Mouse (Mus musculus) heart, embryonic 14.5 days (tissue): ENCODE data around the gene Sgcd. TPM values are rescaled to one million over a fixed set of nuclear protein-coding genes. Genes with fewer than 3 reads are reported as not detected.
"Not testable (repeated sequence)": the region's sequence is repeated elsewhere in the genome, so short reads cannot be mapped to it uniquely, and the experiment has no call there.

Experiments used
- ATAC-seq: fragments of 200-750 bp; cut with Nextera tagmentation; 2 replicates; pipeline ENCODE4 v1.8.0; 2017; ENCODE audit warnings: low read depth, moderate TSS enrichment; ENCODE audit not compliant: insufficient number of reproducible peaks, insufficient read depth, low FRiP score
- H3K27ac ChIP-seq, 2 experiments: fragments of 200-500 bp in 1 of 2; fragments of 300-500 bp in 1 of 2; sonication (generic) in 1 of 2; replicated peaks in 1 of 2; 2 replicates each; pipeline ENCODE4 v1.5.1; 2012 to 2014; ENCODE audit warnings: low read depth in 2 of 2, low read length in 2 of 2, control low read depth in 1 of 2, mild to moderate bottlenecking in 1 of 2, mixed read lengths in 1 of 2; ENCODE audit not compliant: control insufficient read depth in 1 of 2, insufficient read depth in 1 of 2
- H3K27me3 ChIP-seq: fragments of 300-500 bp; sonication (generic); 2 replicates; pipeline ENCODE4 v1.6.1; 2014; ENCODE audit warnings: mild to moderate bottlenecking, low read length, control low read depth; ENCODE audit not compliant: control insufficient read depth, insufficient read depth
- H3K36me3 ChIP-seq: fragments of 300-500 bp; sonication (generic); 2 replicates; pipeline ENCODE4 v1.6.1; 2014; ENCODE audit warnings: mild to moderate bottlenecking, control low read depth, low read length, mixed read lengths; ENCODE audit not compliant: control insufficient read depth, insufficient read depth
- H3K4me1 ChIP-seq, 2 experiments: fragments of 200-500 bp in 1 of 2; fragments of 300-500 bp in 1 of 2; sonication (generic) in 1 of 2; 2 replicates each; pipeline ENCODE4 v1.6.1; 2012 to 2014; ENCODE audit warnings: low read length in 2 of 2, control low read depth in 1 of 2, mixed read lengths in 1 of 2; ENCODE audit not compliant: control insufficient read depth in 2 of 2, insufficient read depth in 2 of 2
- H3K4me2 ChIP-seq: fragments of 300-500 bp; sonication (generic); 2 replicates; pipeline ENCODE4 v1.6.1; 2014; ENCODE audit warnings: mild to moderate bottlenecking, low read length
- H3K4me3 ChIP-seq, 2 experiments: fragments of 200-500 bp in 1 of 2; fragments of 300-500 bp in 1 of 2; sonication (generic) in 1 of 2; 2 replicates each; pipeline ENCODE4 v1.5.1; 2012 to 2014; ENCODE audit warnings: low read length in 2 of 2, mild to moderate bottlenecking in 2 of 2, control low read depth in 1 of 2, low read depth in 1 of 2, moderate library complexity in 1 of 2; ENCODE audit not compliant: control insufficient read depth in 1 of 2, insufficient read depth in 1 of 2
- H3K9ac ChIP-seq: fragments of 300-500 bp; sonication (generic); 2 replicates; pipeline ENCODE4 v1.6.1; 2014; ENCODE audit warnings: mild to moderate bottlenecking, low read length
- H3K9me3 ChIP-seq: fragments of 300-500 bp; sonication (generic); 2 replicates; pipeline ENCODE4 v1.6.1; 2016; ENCODE audit warnings: low read length, control low read depth; ENCODE audit not compliant: control insufficient read depth
- WGBS: fragments of 180-500 bp; shearing (Covaris S2); extraction: QIAGEN DNeasy Blood & Tissue Kit; methylation state at CpG from one replicate; pipeline ENCODE4 v1.1.7; 2014; 5-methylcytosine and 5-hydroxymethylcytosine counted together
- polyA plus RNA-seq: library from polyadenylated mRNA; unstranded; fragments of >200 nt; fragmentation: Nextera tagmentation; extraction: Ambion mirVana; gene quantifications from 2 replicates; pipeline ENCODE4 v1.2.1, GENCODE M21; 2014

The Sgcd gene
- polyA plus RNA-seq, 1 experiment from 2014 or later, result 8.9 TPM

- no peak for ATAC-seq
- Histone ChIP-seq H3K9me3 (no peaks in the 10 kb centered on the region), H3K4me1 (no peaks in the 10 kb centered on the region), H3K9ac (no peak overlapping the region), H3K27ac (no peak overlapping the region), H3K4me2 (no peak overlapping the region), H3K4me3 (no peak overlapping the region), H3K27me3 (no peaks in the 10 kb centered on the region), H3K36me3 (no peaks in the 10 kb centered on the region)
- 79% methylated on average over 1 of the region's 1 CpGs for WGBS
Observed at GRCm38 (mm10) chr11:47568488-47568887, 420.3 kb downstream of the Sgcd start.

GRCm38 (mm10) chr11:47566156-47566555 lies 422.6 kb downstream of the Sgcd start:
- no peaks in the 10 kb centered on the region for H3K4me1 ChIP-seq
- no peak overlapping the region for H3K4me3 ChIP-seq
- H3K4me2 ChIP-seq, result no peak overlapping the region
- WGBS, result 54% methylated on average over 3 of the region's 3 CpGs
- no peaks in the 10 kb centered on the region for H3K36me3 ChIP-seq
- no peak for ATAC-seq
- H3K9me3 ChIP-seq, result no peaks in the 10 kb centered on the region
- no peaks in the 10 kb centered on the region for H3K27me3 ChIP-seq
- no peak overlapping the region for H3K9ac ChIP-seq
- H3K27ac ChIP-seq, result no peak overlapping the region

- Histone ChIP-seq H3K36me3 (no peaks in the 10 kb centered on the region), H3K9me3 (no peaks in the 10 kb centered on the region), H3K27me3 (no peaks in the 10 kb centered on the region), H3K9ac (no peak overlapping the region), H3K4me3 (no peak overlapping the region), H3K27ac (no peak overlapping the region), H3K4me1 (no peaks in the 10 kb centered on the region), H3K4me2 (no peak overlapping the region)
- WGBS, result 52% methylated on average over 1 of the region's 1 CpGs
- no peak for ATAC-seq
Observed at GRCm38 (mm10) chr11:47524845-47525244, 463.9 kb downstream of the Sgcd start.

- Histone ChIP-seq H3K27me3 (no peaks in the 10 kb centered on the region), H3K27ac (no peak overlapping the region), H3K4me2 (no peak overlapping the region), H3K9me3 (no peaks in the 10 kb centered on the region), H3K4me3 (no peak overlapping the region), H3K4me1 (no peaks in the 10 kb centered on the region), H3K36me3 (no peaks in the 10 kb centered on the region), H3K9ac (no peak overlapping the region)
- ATAC-seq, result no peak
- WGBS, result 66% methylated on average over 6 of the region's 6 CpGs
Observed at GRCm38 (mm10) chr11:47508047-47508446, 480.7 kb downstream of the Sgcd start.

GRCm38 (mm10) chr11:47503236-47503635 lies 485.5 kb downstream of the Sgcd start:
- H3K27ac ChIP-seq, H3K9ac ChIP-seq, ATAC-seq, H3K36me3 ChIP-seq, H3K4me3 ChIP-seq, H3K27me3 ChIP-seq, H3K4me2 ChIP-seq, H3K4me1 ChIP-seq, H3K9me3 ChIP-seq: not testable (repeated sequence)

GRCm38 (mm10) chr11:47473493-47474230 lies 515.1 kb downstream of the Sgcd start:
- no peak overlapping the region for H3K4me2 ChIP-seq
- no peak overlapping the region for H3K27ac ChIP-seq
- H3K27me3 ChIP-seq, result no peaks in the 10 kb centered on the region
- H3K4me3 ChIP-seq, result no peak overlapping the region
- no peaks in the 10 kb centered on the region for H3K4me1 ChIP-seq
- H3K9ac ChIP-seq, result no peak overlapping the region
- no peaks in the 10 kb centered on the region for H3K36me3 ChIP-seq
- H3K9me3 ChIP-seq, result no peaks in the 10 kb centered on the region
- WGBS, result 39% methylated on average over 1 of the region's 1 CpGs
- no peak for ATAC-seq

GRCm38 (mm10) chr11:47460700-47461099 lies 528.1 kb downstream of the Sgcd start:
- not testable (repeated sequence) for H3K4me1 ChIP-seq, H3K9me3 ChIP-seq, H3K4me3 ChIP-seq, H3K9ac ChIP-seq, ATAC-seq, H3K27me3 ChIP-seq, H3K4me2 ChIP-seq, H3K27ac ChIP-seq, H3K36me3 ChIP-seq

- H3K9ac ChIP-seq, result no peak overlapping the region
- H3K4me3 ChIP-seq, result no peak overlapping the region
- no peaks in the 10 kb centered on the region for H3K4me1 ChIP-seq
- no peak overlapping the region for H3K4me2 ChIP-seq
- no peaks in the 10 kb centered on the region for H3K36me3 ChIP-seq
- H3K27me3 ChIP-seq, result no peaks in the 10 kb centered on the region
- no peaks in the 10 kb centered on the region for H3K9me3 ChIP-seq
- ATAC-seq, result no peak
- no peak overlapping the region for H3K27ac ChIP-seq
- 68% methylated on average over 2 of the region's 2 CpGs for WGBS
Observed at GRCm38 (mm10) chr11:47460149-47460548, 528.6 kb downstream of the Sgcd start.
